Mouse (Mus musculus) CH12.LX (cell line): ENCODE measurements around the gene Cd40. TPM values are rescaled to one million over a fixed set of nuclear protein-coding genes. Genes with fewer than 3 reads are reported as not detected.

Experiments used
- DNase-seq: peaks from one replicate; pipeline ENCODE4 v3.0.0-alpha.2; 2013; ENCODE audit errors: extremely low read depth
- H3K27ac ChIP-seq: 2 replicates; pipeline ENCODE4 v1.5.1; 2012; ENCODE audit warnings: low read depth, mild to moderate bottlenecking, control low read depth, moderate library complexity; ENCODE audit not compliant: insufficient read depth
- H3K27me3 ChIP-seq: replicated peaks from 2 replicates; pipeline ENCODE3; 2012; ENCODE audit warnings: inconsistent platforms
- H3K36me3 ChIP-seq, 2 experiments: replicated peaks in 1 of 2; 2 replicates each; pipeline versions ENCODE3 to v1.6.1; 2012; ENCODE audit warnings: inconsistent platforms in 1 of 2, low read length in 1 of 2, mild to moderate bottlenecking in 1 of 2, mixed read lengths in 1 of 2, moderate library complexity in 1 of 2; ENCODE audit not compliant: control insufficient read depth in 1 of 2, insufficient read depth in 1 of 2
- H3K4me1 ChIP-seq, 2 experiments: 2 replicates each; pipeline ENCODE4 v1.6.1; 2012; ENCODE audit warnings: inconsistent platforms in 1 of 2, moderate library complexity in 1 of 2; ENCODE audit not compliant: insufficient read depth in 2 of 2, control insufficient read depth in 1 of 2
- H3K4me2 ChIP-seq: 2 replicates; pipeline ENCODE4 v1.6.1; 2012; ENCODE audit warnings: low read depth, mild to moderate bottlenecking, control low read depth; ENCODE audit not compliant: poor library complexity, insufficient read depth, severe bottlenecking
- H3K4me3 ChIP-seq, 3 experiments: fragments of 150-350 bp in 1 of 3; sonication (generic) in 1 of 3; replicated peaks in 1 of 3; 2 replicates each; pipeline versions ENCODE3 to v1.5.1; 2011 to 2012; ENCODE audit warnings: low read depth in 2 of 3, low read length in 2 of 3, mild to moderate bottlenecking in 2 of 3, moderate library complexity in 2 of 3, control low read depth in 1 of 3, improper control_type of control experiment in 1 of 3, inconsistent platforms in 1 of 3, mixed read lengths in 1 of 3; ENCODE audit not compliant: poor library complexity in 1 of 3
- H3K79me2 ChIP-seq: replicated peaks from 2 replicates; pipeline ENCODE4 v1.6.1; 2012; ENCODE audit warnings: mild to moderate bottlenecking, moderate library complexity; ENCODE audit not compliant: control insufficient read depth, poor library complexity, insufficient read depth, severe bottlenecking; ENCODE audit errors: extremely low read depth
- H3K9ac ChIP-seq: 2 replicates; pipeline ENCODE4 v1.6.1; 2012; ENCODE audit warnings: low read depth, mild to moderate bottlenecking, control low read depth, moderate library complexity; ENCODE audit not compliant: insufficient read depth
- H3K9me3 ChIP-seq: replicated peaks from 2 replicates; pipeline ENCODE3; 2012; ENCODE audit warnings: low read length, inconsistent platforms, mixed read lengths
- CHD1 ChIP-seq: IDR thresholded peaks from 2 replicates; pipeline ENCODE4 v1.6.1; 2012; ENCODE audit warnings: low read depth, low read length, improper control_type of control experiment, inconsistent platforms
- CTCF ChIP-seq, 2 experiments: IDR thresholded peaks in 1 of 2; conservative IDR thresholded peaks in 1 of 2; 2 replicates each; pipeline ENCODE4 v1.5.1; 2011 to 2012; ENCODE audit warnings: low read depth in 2 of 2, low read length in 2 of 2, improper control_type of control experiment in 1 of 2, inconsistent platforms in 1 of 2, mild to moderate bottlenecking in 1 of 2, moderate library complexity in 1 of 2
- E2F4 ChIP-seq: IDR thresholded peaks from 2 replicates; pipeline ENCODE4 v1.6.1; 2011; ENCODE audit warnings: low read depth, low read length, improper control_type of control experiment; ENCODE audit not compliant: insufficient replicate concordance
- ELF1 ChIP-seq: IDR thresholded peaks from 2 replicates; pipeline ENCODE4 v1.6.1; 2014; ENCODE audit warnings: low read depth, mild to moderate bottlenecking, inconsistent platforms, low read length, improper control_type of control experiment
- EP300 ChIP-seq: IDR thresholded peaks from 2 replicates; pipeline ENCODE4 v1.6.1; 2011; ENCODE audit warnings: low read length, improper control_type of control experiment
- GABPA ChIP-seq: IDR thresholded peaks from 2 replicates; pipeline ENCODE4 v1.6.1; 2012; ENCODE audit warnings: low read depth, low read length, improper control_type of control experiment, inconsistent platforms; ENCODE audit not compliant: insufficient replicate concordance
- HCFC1 ChIP-seq: IDR thresholded peaks from 2 replicates; pipeline ENCODE4 v1.6.1; 2012; ENCODE audit warnings: low read depth, mild to moderate bottlenecking, inconsistent platforms, low read length, improper control_type of control experiment
- KAT2A ChIP-seq: IDR thresholded peaks from 2 replicates; pipeline ENCODE4 v1.6.1; 2012; ENCODE audit warnings: low read length, improper control_type of control experiment, inconsistent platforms; ENCODE audit not compliant: insufficient replicate concordance
- MAFK ChIP-seq: IDR thresholded peaks from 2 replicates; pipeline ENCODE4 v1.6.1; 2011; ENCODE audit warnings: low read length, improper control_type of control experiment; ENCODE audit not compliant: insufficient replicate concordance
- MXI1 ChIP-seq: IDR thresholded peaks from 2 replicates; pipeline ENCODE4 v1.6.1; 2011; ENCODE audit warnings: mild to moderate bottlenecking, low read depth, low read length, improper control_type of control experiment
- MYC ChIP-seq: IDR thresholded peaks from 2 replicates; pipeline ENCODE4 v1.6.1; 2011; ENCODE audit warnings: low read depth, mild to moderate bottlenecking, improper control_type of control experiment, low read length
- NELFE ChIP-seq: IDR thresholded peaks from 2 replicates; pipeline ENCODE4 v1.6.1; 2011; ENCODE audit warnings: low read depth, low read length, improper control_type of control experiment
- NRF1 ChIP-seq: IDR thresholded peaks from 2 replicates; pipeline ENCODE4 v1.6.1; 2014; ENCODE audit warnings: low read depth, mild to moderate bottlenecking, inconsistent platforms, low read length, improper control_type of control experiment, moderate library complexity
- POLR2A ChIP-seq: IDR thresholded peaks from 2 replicates; pipeline ENCODE4 v1.6.1; 2011; ENCODE audit warnings: low read depth, mild to moderate bottlenecking, improper control_type of control experiment, low read length
- RAD21 ChIP-seq: IDR thresholded peaks from 2 replicates; pipeline ENCODE4 v1.6.1; 2011; ENCODE audit warnings: low read depth, mild to moderate bottlenecking, low read length, improper control_type of control experiment, moderate library complexity
- SMC3 ChIP-seq: IDR thresholded peaks from 2 replicates; pipeline ENCODE4 v1.6.1; 2011; ENCODE audit warnings: low read depth, low read length, improper control_type of control experiment
- UBTF ChIP-seq: IDR thresholded peaks from 2 replicates; pipeline ENCODE4 v1.6.1; 2012; ENCODE audit warnings: low read depth, mild to moderate bottlenecking, inconsistent platforms, low read length, improper control_type of control experiment, moderate library complexity
- ZC3H11A ChIP-seq: IDR thresholded peaks from 2 replicates; pipeline ENCODE4 v1.6.1; 2012; ENCODE audit warnings: low read depth, mild to moderate bottlenecking, inconsistent platforms, low read length, improper control_type of control experiment
- ZKSCAN1 ChIP-seq: IDR thresholded peaks from 2 replicates; pipeline ENCODE4 v1.6.1; 2012; ENCODE audit warnings: low read depth, inconsistent platforms, low read length, improper control_type of control experiment, borderline replicate concordance
- ZMIZ1 ChIP-seq: IDR thresholded peaks from 2 replicates; pipeline ENCODE4 v1.6.1; 2012; ENCODE audit warnings: low read depth, mild to moderate bottlenecking, inconsistent platforms, low read length, improper control_type of control experiment
- dilution Hi-C: fragments of 300-500 bp; cut with MboI; formaldehyde crosslinking; loops from 2 replicates; pipeline ENCODE4 v1.14.3; 2020; ENCODE audit warnings: low sequenced_read_pairs; ENCODE audit not compliant: extremely low pct_unique_long_range_greater_than_20kb, extremely low pct_ligation_motif_present
- in situ Hi-C: fragments of 300-500 bp; cut with MboI; formaldehyde crosslinking; loops from 3 replicates; pipeline ENCODE4 v1.14.3; 2019; ENCODE audit warnings: low sequenced_read_pairs, low pct_ligation_motif_present, low pct_unique_long_range_greater_than_20kb, mixed read lengths
- polyA plus RNA-seq: library from polyadenylated mRNA; unstranded; fragments of >175 nt; gene quantifications from 2 replicates; pipeline ENCODE4 v1.2.1, GENCODE M21; 2012; ENCODE audit warnings: low read depth; ENCODE audit not compliant: insufficient read length
- total RNA-seq, 2 experiments: library from RNA; depleted of rRNA; stranded (reverse); fragments of 300-350 nt in 1 of 2; fragments of >200 nt in 1 of 2; gene quantifications; 2 replicates each; pipeline ENCODE4 v1.2.3; 2012 to 2014

Cd40 gene
- total and polyA plus RNA-seq, 3 experiments, result 146 to 223 (median 147) TPM

DNA sequence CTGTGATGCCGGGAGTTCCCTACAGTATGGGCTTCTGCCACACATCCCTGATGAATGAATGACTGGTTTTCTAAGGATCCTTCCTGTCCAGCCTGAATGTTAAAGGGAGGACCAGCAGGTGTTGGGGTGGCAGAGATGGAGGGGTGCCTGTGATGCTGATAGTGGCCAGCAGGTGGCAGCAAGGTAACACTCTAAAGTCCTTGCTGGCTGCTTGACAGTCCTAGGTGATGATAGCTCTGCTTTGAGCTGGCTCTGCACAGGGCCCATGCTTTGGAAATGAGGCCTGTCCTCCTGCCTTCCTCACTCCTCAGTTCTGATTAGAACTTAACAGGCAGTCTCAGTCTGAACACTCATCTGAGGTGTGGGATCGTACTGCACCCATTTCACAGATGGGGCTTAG lies 19.5 kb downstream of the Cd40 start (continued):
- TF ChIP-seq ZC3H11A (peak; percentile 74), MAFK (no peak)

DNA sequence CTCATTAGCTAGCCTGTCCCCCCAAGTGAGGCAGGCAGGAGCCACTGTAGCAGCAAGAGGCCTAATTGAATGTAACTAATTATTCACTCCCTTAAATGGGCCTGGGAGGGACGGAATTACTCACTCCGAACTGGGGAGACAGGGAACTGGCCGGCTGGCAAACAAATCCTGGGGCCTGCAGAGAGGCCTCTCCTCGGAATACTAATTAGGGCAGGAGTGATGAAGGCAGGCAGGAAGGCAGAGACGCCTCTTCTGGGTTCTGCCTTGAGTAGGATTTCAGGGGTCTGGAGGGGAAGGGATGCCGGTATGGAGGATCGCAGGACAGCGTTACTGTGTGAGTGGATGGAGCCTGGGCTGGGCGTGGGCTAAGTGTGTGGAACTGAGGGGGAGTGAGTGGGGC lies 21.6 kb downstream of the Cd40 start:
- Histone ChIP-seq H3K36me3 (peaks cover 0 to 1% of the 10 kb centered on the region in 2 experiments), H3K9ac (no peak overlapping the region), H3K9me3 (no peaks in the 10 kb centered on the region), H3K27me3 (peaks cover 47% of the 10 kb centered on the region), H3K4me3 (no peak overlapping the region), H3K27ac (no peak overlapping the region), H3K79me2 (no peaks in the 10 kb centered on the region), H3K4me2 (no peak overlapping the region), H3K4me1 (peaks cover 4 to 24% of the 10 kb centered on the region in 2 experiments; a peak in 3 of 4 replicates)
- dilution Hi-C loops, result no loop called here
- in situ Hi-C loops, result loop anchor here (5.0 to 10.0 kb wide), 3 partner anchors 195 to 285 kb away; no protein-coding TSS in a partner anchor
- TF ChIP-seq CTCF (conservative IDR thresholded peaks at IDR 0.05 in 1 of 2, IDR thresholded peaks at IDR 0.05 in 1 of 2; ENCODE audit: low read depth in 2 of 2, low read length in 2 of 2), result no peak
- no peak for TF ChIP-seq MXI1
- no peak for DNase-seq

DNA sequence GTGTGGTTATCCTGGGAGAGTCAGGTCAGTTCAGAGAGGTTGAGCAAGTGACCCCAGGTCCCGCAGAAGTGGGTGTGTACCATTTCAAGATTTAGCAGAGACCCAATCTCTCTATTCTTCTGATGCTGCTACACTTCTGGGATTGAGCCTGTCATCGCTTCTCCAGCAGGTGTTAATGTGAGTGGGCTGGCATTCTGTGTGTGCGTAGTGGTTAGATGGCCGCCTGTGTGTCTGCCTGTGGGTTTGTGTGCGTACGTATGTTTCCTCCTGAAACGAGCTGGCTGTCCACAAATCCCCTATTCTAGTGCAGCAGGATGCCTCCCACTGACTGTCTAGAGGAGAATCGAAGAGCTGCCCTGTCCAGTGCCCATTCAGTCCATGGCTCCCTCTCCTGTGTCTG lies 22.6 kb downstream of the Cd40 start:
- H3K27me3 ChIP-seq, result peaks cover 47% of the 10 kb centered on the region

DNA sequence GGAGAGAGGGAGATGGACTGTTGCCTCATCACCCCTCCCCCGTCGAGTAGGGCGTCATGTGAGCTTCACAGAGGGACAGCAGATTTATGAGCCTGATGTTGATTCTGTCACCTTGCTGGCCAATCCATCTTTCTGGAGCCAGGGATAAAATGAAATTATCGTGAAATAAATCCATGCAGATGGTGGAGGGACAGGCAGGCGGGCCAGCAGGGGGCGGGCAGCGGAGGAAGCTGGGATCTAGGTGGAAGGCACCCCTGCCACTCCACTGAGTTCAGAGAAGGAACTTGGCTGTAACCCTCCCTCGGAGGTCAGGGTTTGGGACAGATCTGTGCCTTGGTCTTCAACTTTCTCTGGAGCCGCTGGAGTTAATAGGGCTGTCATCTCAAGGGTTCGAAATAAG lies 23.2 kb downstream of the Cd40 start:
- Histone ChIP-seq H3K4me3 (no peak overlapping the region), H3K27me3 (peaks cover 47% of the 10 kb centered on the region), H3K4me2 (no peak overlapping the region), H3K9me3 (no peaks in the 10 kb centered on the region), H3K4me1 (peaks cover 4 to 18% of the 10 kb centered on the region in 2 experiments; a peak in 2 of 4 replicates), H3K79me2 (no peaks in the 10 kb centered on the region), H3K36me3 (no peaks in the 10 kb centered on the region), H3K9ac (no peak overlapping the region), H3K27ac (no peak overlapping the region)
- in situ Hi-C loops, result loop anchor here (5.0 to 10.0 kb wide), 3 partner anchors 194 to 284 kb away; no protein-coding TSS in a partner anchor
- TF ChIP-seq CTCF (conservative IDR thresholded peaks at IDR 0.05 in 1 of 2, IDR thresholded peaks at IDR 0.05 in 1 of 2; ENCODE audit: low read depth in 2 of 2, low read length in 2 of 2), result peak in 1 of 2 experiments; percentile 41; a peak in 2 of 4 replicates
- TF ChIP-seq SMC3, result peak; percentile 44
- no peak for TF ChIP-seq NELFE
- TF ChIP-seq ZKSCAN1, result no peak
- peak; percentile 0; the same call in 1 of the 2 replicates for TF ChIP-seq RAD21
- dilution Hi-C loops, result no loop called here
- DNase-seq, result no peak

More for the DNA sequence above, 22.6 kb downstream of the Cd40 start:
- H3K4me3 ChIP-seq, result no peak overlapping the region
- dilution Hi-C loops (no loop called here), in situ Hi-C loops (loop anchor here (5.0 to 10.0 kb wide), 3 partner anchors 194 to 284 kb away; no protein-coding TSS in a partner anchor)
- peaks cover 4 to 23% of the 10 kb centered on the region in 2 experiments; a peak in 3 of 4 replicates for H3K4me1 ChIP-seq
- no peaks in the 10 kb centered on the region for H3K36me3 ChIP-seq
- no peak for DNase-seq
- no peak overlapping the region for H3K9ac ChIP-seq
- no peak for TF ChIP-seq POLR2A
- no peak for TF ChIP-seq CHD1
- TF ChIP-seq GABPA, result no peak
- TF ChIP-seq E2F4, result no peak
- no peak for TF ChIP-seq ELF1
- TF ChIP-seq MYC, result no peak
- no peak for TF ChIP-seq UBTF
- no peak for TF ChIP-seq HCFC1
- no peak for TF ChIP-seq EP300
- no peak for TF ChIP-seq NELFE
- no peak for TF ChIP-seq NRF1
- TF ChIP-seq ZMIZ1, result no peak
- no peak for TF ChIP-seq RAD21
- no peak for TF ChIP-seq SMC3
- TF ChIP-seq KAT2A, result no peak
- no peak overlapping the region for H3K27ac ChIP-seq
- H3K79me2 ChIP-seq, result no peaks in the 10 kb centered on the region
- no peaks in the 10 kb centered on the region for H3K9me3 ChIP-seq
- no peak overlapping the region for H3K4me2 ChIP-seq
